Mouse (Mus musculus): ENCODE results near the gene Aff1.

Gene Aff1

GRCm38 (mm10) chr5:103726281-103726938 lies 34.2 kb downstream of the Aff1 start:
- DNase-seq (ENCODE audit: low spot score in 2 of 2) = peak in 1 of 2 experiments; percentile 21

- no peak for DNase-seq (ENCODE audit: low spot score in 2 of 2)
These were observed 35.7 kb downstream of the Aff1 start for GRCm38 (mm10) chr5:103727777-103728395.

- DNase-seq (ENCODE audit: low spot score in 2 of 2) = no peak
These were observed 37.1 kb downstream of the Aff1 start for GRCm38 (mm10) chr5:103729225-103729624.

- DNase-seq (ENCODE audit: low spot score in 2 of 2) = no peak
These were observed 38.0 kb downstream of the Aff1 start for GRCm38 (mm10) chr5:103730142-103730541.

- no peak for DNase-seq (ENCODE audit: low spot score in 2 of 2)
These were observed 38.6 kb downstream of the Aff1 start for GRCm38 (mm10) chr5:103730727-103731126.

GRCm38 (mm10) chr5:103732581-103732980 lies 40.4 kb downstream of the Aff1 start:
- DNase-seq (ENCODE audit: low spot score in 2 of 2) = no peak

- no peak for DNase-seq (ENCODE audit: low spot score in 2 of 2)
These were observed 43.4 kb downstream of the Aff1 start for GRCm38 (mm10) chr5:103735411-103736112.

GRCm38 (mm10) chr5:103736553-103737207 lies 44.5 kb downstream of the Aff1 start:
- DNase-seq (ENCODE audit: low spot score in 2 of 2) = no peak

GRCm38 (mm10) chr5:103737208-103738066 lies 45.3 kb downstream of the Aff1 start:
- DNase-seq (ENCODE audit: low spot score in 2 of 2) = no peak

- no peak for DNase-seq (ENCODE audit: low spot score in 2 of 2)
These were observed 46.3 kb downstream of the Aff1 start for GRCm38 (mm10) chr5:103738509-103738908.

GRCm38 (mm10) chr5:103739163-103739562 lies 47.0 kb downstream of the Aff1 start:
- DNase-seq (ENCODE audit: low spot score in 2 of 2) = no peak

- no peak for DNase-seq (ENCODE audit: low spot score in 2 of 2)
These were observed 48.1 kb downstream of the Aff1 start for GRCm38 (mm10) chr5:103740093-103740902.

GRCm38 (mm10) chr5:103740903-103741246 lies 48.7 kb downstream of the Aff1 start:
- no peak for DNase-seq (ENCODE audit: low spot score in 2 of 2)

- DNase-seq (ENCODE audit: low spot score in 2 of 2) = no peak
These were observed 49.3 kb downstream of the Aff1 start for GRCm38 (mm10) chr5:103741443-103741842.

GRCm38 (mm10) chr5:103741992-103742391 lies 49.8 kb downstream of the Aff1 start:
- DNase-seq (ENCODE audit: low spot score in 2 of 2) = no peak

- no peak for DNase-seq (ENCODE audit: low spot score in 2 of 2)
These were observed 52.4 kb downstream of the Aff1 start for GRCm38 (mm10) chr5:103744531-103744930.

GRCm38 (mm10) chr5:103745635-103746034 lies 53.5 kb downstream of the Aff1 start:
- no peak for DNase-seq (ENCODE audit: low spot score in 2 of 2)

- DNase-seq (ENCODE audit: low spot score in 2 of 2) = no peak
These were observed 54.4 kb downstream of the Aff1 start for GRCm38 (mm10) chr5:103746561-103747085.

- no peak for DNase-seq (ENCODE audit: low spot score in 2 of 2)
These were observed 54.9 kb downstream of the Aff1 start for GRCm38 (mm10) chr5:103747098-103747497.

GRCm38 (mm10) chr5:103748343-103748742 lies 56.2 kb downstream of the Aff1 start:
- DNase-seq (ENCODE audit: low spot score in 2 of 2) = no peak
